Mouse (Mus musculus) kidney, postnatal 0 days (tissue): ENCODE measurements around the gene Gm17018. TPM values are rescaled to one million over a fixed set of nuclear protein-coding genes. Genes with fewer than 3 reads are reported as not detected.

Source experiments
- ATAC-seq: fragments of 200-750 bp; cut with Nextera tagmentation; replicated peaks from 2 replicates; pipeline ENCODE4 v1.8.0; 2017; ENCODE audit warnings: low read depth, moderate number of reproducible peaks, moderate TSS enrichment, moderate library complexity; ENCODE audit not compliant: low FRiP score
- DNase-seq: peaks from one replicate; pipeline ENCODE4 v3.0.0-alpha.2; 2016; ENCODE audit warnings: low spot score
- H3K27ac ChIP-seq: fragments of 300-500 bp; sonication (generic); 2 replicates; pipeline ENCODE4 v1.5.1; 2014; ENCODE audit warnings: mild to moderate bottlenecking
- H3K27me3 ChIP-seq: fragments of 300-500 bp; sonication (generic); 2 replicates; pipeline ENCODE4 v1.6.1; 2014; ENCODE audit warnings: low read length, mixed read lengths; ENCODE audit not compliant: insufficient read depth
- H3K36me3 ChIP-seq: fragments of 300-500 bp; sonication (generic); 2 replicates; pipeline ENCODE4 v1.6.1; 2014; ENCODE audit warnings: low read length, mixed read lengths; ENCODE audit not compliant: insufficient read depth
- H3K4me1 ChIP-seq: fragments of 300-500 bp; sonication (generic); replicated peaks from 2 replicates; pipeline ENCODE4 v1.6.1; 2014; ENCODE audit warnings: antibody characterized with exemption, low read length, mixed read lengths; ENCODE audit not compliant: insufficient read depth
- H3K4me2 ChIP-seq: fragments of 300-500 bp; sonication (generic); 2 replicates; pipeline ENCODE4 v1.6.1; 2014; ENCODE audit warnings: mild to moderate bottlenecking, low read length, moderate library complexity, mixed read lengths
- H3K4me3 ChIP-seq: fragments of 300-500 bp; sonication (generic); replicated peaks from 2 replicates; pipeline ENCODE4 v1.5.1; 2014; ENCODE audit warnings: low read depth, low read length
- H3K9ac ChIP-seq: fragments of 300-500 bp; sonication (generic); 2 replicates; pipeline ENCODE4 v1.6.1; 2014; ENCODE audit warnings: low read depth, low read length
- H3K9me3 ChIP-seq: fragments of 300-500 bp; sonication (generic); replicated peaks from 2 replicates; pipeline ENCODE4 v1.6.1; 2016; ENCODE audit warnings: low read length, inconsistent platforms, mixed read lengths
- CTCF ChIP-seq: IDR thresholded peaks from 2 replicates; pipeline ENCODE4 v1.5.1; 2016; ENCODE audit warnings: antibody characterized with exemption, low read depth, mild to moderate bottlenecking, moderate library complexity
- WGBS: fragments of 180-500 bp; shearing (Covaris S2); extraction: QIAGEN DNeasy Blood & Tissue Kit; methylation state at CpG from one replicate; pipeline ENCODE4 v1.1.7; 2014; 5-methylcytosine and 5-hydroxymethylcytosine counted together
- polyA plus RNA-seq: library from polyadenylated mRNA; unstranded; fragments of >200 nt; fragmentation: Nextera tagmentation; extraction: Ambion mirVana; gene quantifications from 2 replicates; pipeline ENCODE4 v1.2.1, GENCODE M21; 2015

The Gm17018 gene
- polyA plus RNA-seq, 1 experiment from 2014 or later: 49.2 TPM

DNA sequence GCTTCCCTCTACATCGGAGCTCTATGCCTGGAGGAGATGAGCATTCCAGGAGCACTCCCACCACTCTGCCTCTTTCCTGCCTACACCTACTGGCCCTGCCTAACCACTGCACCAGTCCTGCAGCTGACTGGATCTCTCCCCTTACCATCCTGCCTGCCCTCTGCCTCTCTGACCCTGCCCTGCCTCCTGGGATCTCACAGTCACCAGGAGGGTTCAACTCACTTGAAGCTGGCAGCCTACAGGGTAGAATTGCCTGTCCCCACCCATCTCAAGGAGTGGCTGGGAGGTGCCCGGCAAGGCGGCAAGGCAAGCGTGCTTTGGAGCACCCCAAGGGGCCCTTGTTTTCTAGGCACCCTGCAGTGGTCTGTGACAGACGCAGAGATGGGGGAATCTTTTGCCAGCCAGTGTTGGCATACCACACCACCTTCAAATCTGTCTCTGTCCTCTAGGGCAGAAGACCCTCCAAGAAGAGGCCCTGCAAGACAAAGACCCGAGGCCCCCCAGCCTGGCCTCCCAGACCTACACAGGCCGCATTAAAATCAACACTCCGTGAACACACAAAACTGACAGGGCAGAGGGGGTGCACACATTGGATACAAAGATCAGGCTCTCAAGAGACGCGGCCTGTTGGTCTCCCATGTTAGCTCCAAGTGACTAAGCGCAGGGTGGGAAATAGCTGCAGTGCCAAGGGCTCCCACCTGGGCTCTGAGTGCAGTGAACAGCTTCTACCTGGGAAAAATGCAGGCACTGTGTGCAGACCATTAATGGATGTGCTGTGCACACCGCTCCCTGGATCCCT is 55.2 kb downstream of the Gm17018 start:
- no peak overlapping the region for H3K9ac ChIP-seq
- no peak overlapping the region for H3K4me2 ChIP-seq
- 0 out of 2 replicates have a peak, but pooled peaks have one; percentile 29 for ATAC-seq
- H3K27ac ChIP-seq: no peak overlapping the region
- no peak overlapping the region for H3K4me3 ChIP-seq
- no peaks in the 10 kb centered on the region for H3K9me3 ChIP-seq
- 0 out of 2 replicates have a peak, but pooled peaks cover 4% of the 10 kb centered on the region for H3K4me1 ChIP-seq
- TF ChIP-seq CTCF: no peak
- H3K36me3 ChIP-seq: no peaks in the 10 kb centered on the region
- no peaks in the 10 kb centered on the region for H3K27me3 ChIP-seq
- peak; percentile 49 for DNase-seq
- WGBS: 56% methylated on average over 12 of the region's 12 CpGs

DNA sequence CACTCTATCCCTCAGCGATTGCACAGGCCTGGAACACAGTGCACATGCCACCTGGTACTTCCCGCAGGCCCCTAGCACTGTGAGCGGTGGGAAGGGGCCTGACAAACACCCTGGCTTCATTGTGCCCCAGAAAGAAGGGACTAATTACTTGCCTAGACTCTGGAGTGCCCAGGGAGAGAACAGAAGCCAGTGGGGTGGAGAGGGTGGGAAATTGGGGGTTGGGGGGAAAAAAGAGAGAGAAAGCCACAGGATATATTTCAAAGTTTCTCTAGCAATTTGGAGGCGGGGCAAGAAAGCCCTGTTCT is 55.8 kb downstream of the Gm17018 start:
- Histone ChIP-seq H3K4me1 (0 out of 2 replicates have a peak, but pooled peaks cover 5% of the 10 kb centered on the region), H3K27ac (no peak overlapping the region), H3K4me2 (no peak overlapping the region), H3K4me3 (no peak overlapping the region), H3K9me3 (no peaks in the 10 kb centered on the region), H3K36me3 (no peaks in the 10 kb centered on the region), H3K27me3 (no peaks in the 10 kb centered on the region), H3K9ac (no peak overlapping the region)
- 57% methylated on average over 4 of the region's 4 CpGs for WGBS
- no peak for DNase-seq
- no peak; the same call in 1 of the 2 replicates for ATAC-seq
- TF ChIP-seq CTCF: no peak

DNA sequence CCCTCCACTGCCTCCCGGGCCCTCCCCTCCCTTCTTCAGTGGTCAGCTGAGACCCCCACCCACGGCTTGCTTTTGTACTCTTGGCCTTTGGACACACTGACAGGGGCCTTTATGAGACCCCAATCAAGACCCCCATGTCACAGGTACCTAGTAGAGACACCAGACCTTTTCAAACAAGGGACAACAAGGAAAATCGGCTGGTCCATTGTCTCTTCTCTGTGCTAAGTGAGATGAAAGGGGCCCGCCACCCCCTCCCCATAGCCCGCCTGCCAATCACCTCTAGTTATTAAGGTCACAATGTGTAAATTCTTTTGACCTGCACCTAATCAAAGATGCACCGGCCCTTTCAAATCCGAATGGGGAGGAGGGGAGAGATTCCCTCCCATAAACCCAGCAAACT is 56.3 kb downstream of the Gm17018 start:
- no peak overlapping the region for H3K27ac ChIP-seq
- no peak overlapping the region for H3K4me2 ChIP-seq
- no peaks in the 10 kb centered on the region for H3K27me3 ChIP-seq
- H3K36me3 ChIP-seq: no peaks in the 10 kb centered on the region
- 0 out of 2 replicates have a peak, but pooled peaks cover 6% of the 10 kb centered on the region for H3K4me1 ChIP-seq
- no peak for ATAC-seq
- no peak overlapping the region for H3K4me3 ChIP-seq
- no peak for TF ChIP-seq CTCF
- no peaks in the 10 kb centered on the region for H3K9me3 ChIP-seq
- H3K9ac ChIP-seq: no peak overlapping the region
- DNase-seq: no peak
- WGBS: 37% methylated on average over 7 of the region's 7 CpGs

DNA sequence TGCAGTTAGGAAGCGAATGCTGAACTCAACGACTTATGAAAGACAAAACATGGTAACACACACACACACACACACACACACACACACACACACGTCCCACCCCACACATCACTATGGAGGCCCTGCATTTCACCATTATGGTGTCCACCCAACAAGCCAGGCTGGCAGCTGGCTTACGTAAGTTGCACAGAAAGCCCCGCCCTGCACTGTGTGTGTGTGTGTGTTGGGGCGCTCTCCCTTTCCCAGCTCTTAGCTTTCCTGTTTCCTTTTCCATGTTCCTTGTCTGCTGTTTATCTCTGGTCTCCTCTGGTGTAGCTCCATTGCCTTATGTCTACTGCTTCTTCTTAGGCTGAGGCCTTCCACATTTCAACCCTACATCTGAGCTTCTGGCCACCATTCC is 57.8 kb downstream of the Gm17018 start:
- TF ChIP-seq CTCF: no peak
- H3K27ac ChIP-seq: no peak overlapping the region
- no peaks in the 10 kb centered on the region for H3K36me3 ChIP-seq
- no peaks in the 10 kb centered on the region for H3K9me3 ChIP-seq
- no peak overlapping the region for H3K9ac ChIP-seq
- no peak overlapping the region for H3K4me3 ChIP-seq
- no peaks in the 10 kb centered on the region for H3K27me3 ChIP-seq
- ATAC-seq: no peak
- 0 out of 2 replicates have a peak, but pooled peaks cover 6% of the 10 kb centered on the region for H3K4me1 ChIP-seq
- WGBS: 81% methylated on average over 6 of the region's 6 CpGs
- DNase-seq: no peak
- H3K4me2 ChIP-seq: no peak overlapping the region

DNA sequence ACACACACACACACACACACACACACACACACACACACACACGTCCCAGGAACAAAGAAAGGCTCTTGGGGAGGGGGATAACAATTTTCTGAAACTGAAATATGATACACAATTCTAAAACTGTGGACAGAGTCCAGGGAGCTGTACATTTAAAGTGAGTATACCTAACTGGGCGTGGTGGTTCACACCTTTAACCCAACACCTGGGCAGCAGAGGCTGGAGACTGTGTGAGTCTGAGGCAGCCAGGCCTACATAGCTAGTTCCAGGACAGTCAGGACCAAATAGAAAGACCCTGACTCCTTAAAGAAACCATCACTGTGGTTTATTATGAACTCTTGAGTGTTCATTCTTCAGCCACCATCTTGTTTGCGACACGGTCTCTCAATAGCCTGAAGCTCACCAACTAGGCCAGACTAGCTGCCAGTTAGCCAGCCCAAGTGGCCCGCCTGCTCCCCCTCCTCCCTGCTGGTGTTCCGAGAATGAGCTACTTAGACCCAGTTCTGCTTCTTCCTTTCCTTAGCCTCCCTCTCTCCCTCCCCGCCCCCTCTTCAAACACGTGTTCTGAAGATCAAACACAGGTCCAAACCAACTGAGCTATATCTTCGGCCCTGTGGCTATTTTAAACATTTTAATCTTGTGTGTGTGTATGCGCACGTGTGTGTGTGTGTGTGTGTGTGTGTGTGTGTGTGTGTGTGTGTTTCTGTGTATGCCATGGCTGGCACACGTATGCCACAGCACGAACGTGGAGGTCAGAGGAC is 59.5 kb downstream of the Gm17018 start:
- Histone ChIP-seq H3K9me3 (no peaks in the 10 kb centered on the region), H3K9ac (no peak overlapping the region), H3K4me1 (0 out of 2 replicates have a peak, but pooled peaks cover 6% of the 10 kb centered on the region), H3K36me3 (0 out of 2 replicates have a peak, but pooled peaks cover 5% of the 10 kb centered on the region), H3K4me2 (no peak overlapping the region), H3K27me3 (no peaks in the 10 kb centered on the region), H3K4me3 (no peak overlapping the region), H3K27ac (no peak overlapping the region)
- DNase-seq (no peak), ATAC-seq (no peak)
- TF ChIP-seq CTCF: no peak
- 78% methylated on average over 14 of the region's 14 CpGs for WGBS

DNA sequence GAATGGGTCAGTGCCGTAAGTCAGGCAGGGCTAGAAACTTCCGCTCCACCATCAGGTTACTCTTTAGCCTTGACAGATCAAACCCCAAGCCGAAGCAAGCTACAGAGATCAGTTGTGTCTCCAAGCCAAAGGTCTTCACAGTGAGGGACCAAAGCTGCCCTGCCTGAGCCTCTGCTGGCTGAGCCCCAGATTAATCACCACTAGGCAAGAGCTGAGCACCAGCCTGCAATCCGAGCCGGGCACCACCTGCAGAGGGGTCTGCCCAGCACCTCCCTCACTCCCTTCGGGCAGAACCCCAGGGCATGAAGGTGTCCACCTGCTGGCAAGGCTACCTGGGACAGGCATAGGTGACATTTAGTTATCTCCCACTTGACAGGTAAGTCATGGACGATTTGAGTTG is 60.6 kb downstream of the Gm17018 start:
- H3K36me3 ChIP-seq: peaks cover 5% of the 10 kb centered on the region; the same call in 1 of the 2 replicates
- 0 out of 2 replicates have a peak, but pooled peaks have one; percentile 7 for TF ChIP-seq CTCF
- no peak overlapping the region for H3K9ac ChIP-seq
- H3K4me3 ChIP-seq: no peak overlapping the region
- H3K9me3 ChIP-seq: no peaks in the 10 kb centered on the region
- H3K27me3 ChIP-seq: no peaks in the 10 kb centered on the region
- no peak overlapping the region for H3K4me2 ChIP-seq
- 46% methylated on average over 7 of the region's 7 CpGs for WGBS
- peak; percentile 51; the same call in 1 of the 2 replicates for ATAC-seq
- H3K27ac ChIP-seq: no peak overlapping the region
- peak; percentile 82 for DNase-seq
- H3K4me1 ChIP-seq: 0 out of 2 replicates have a peak, but pooled peaks cover 3% of the 10 kb centered on the region
